Mouse (Mus musculus): ENCODE measurements around the gene Oxct2a. TPM values are rescaled to one million over a fixed set of nuclear protein-coding genes. Genes with fewer than 3 reads are reported as not detected.

Oxct2a gene
- not detected for polyA plus RNA-seq (2014; fragmentation: Illumina TruSeq; extraction: RNeasy Lipid Tissue Mini Kit (QIAGEN cat#74804); ENCODE audit: low read depth, low replicate concordance)

GRCm38 (mm10) chr4:123323534-123323933 lies at the start of gene Oxct2a:
Oxct2a (minus strand) TSS chr4:123323634.

GRCm38 (mm10) chr4:123342642-123343470 lies 19.4 kb upstream of the Oxct2a start, which contains the start of gene Bmp8a:
Bmp8a (minus strand) TSS chr4:123343252.

Other genes starting within 250 kb of the Oxct2a start
- not detected for gene Bmp8b, start 218.5 kb downstream of the Oxct2a start, polyA plus RNA-seq (2014; fragmentation: Illumina TruSeq; extraction: RNeasy Lipid Tissue Mini Kit (QIAGEN cat#74804); ENCODE audit: low read depth, low replicate concordance)
- not detected for gene Oxct2b, start 207.4 kb downstream of the Oxct2a start, polyA plus RNA-seq (2014; fragmentation: Illumina TruSeq; extraction: RNeasy Lipid Tissue Mini Kit (QIAGEN cat#74804); ENCODE audit: low read depth, low replicate concordance)
- 24.7 TPM for gene Ppie, start 183.7 kb downstream of the Oxct2a start, polyA plus RNA-seq (2014; fragmentation: Illumina TruSeq; extraction: RNeasy Lipid Tissue Mini Kit (QIAGEN cat#74804); ENCODE audit: low read depth, low replicate concordance)
- 2.1 TPM for gene Hpcal4, start 140.4 kb downstream of the Oxct2a start, polyA plus RNA-seq (2014; fragmentation: Illumina TruSeq; extraction: RNeasy Lipid Tissue Mini Kit (QIAGEN cat#74804); ENCODE audit: low read depth, low replicate concordance)
- gene Nt5c1a, start 122.1 kb downstream of the Oxct2a start, polyA plus RNA-seq (2014; fragmentation: Illumina TruSeq; extraction: RNeasy Lipid Tissue Mini Kit (QIAGEN cat#74804); ENCODE audit: low read depth, low replicate concordance), result 2.0 TPM
- gene Heyl, start 90.1 kb downstream of the Oxct2a start, polyA plus RNA-seq (2014; fragmentation: Illumina TruSeq; extraction: RNeasy Lipid Tissue Mini Kit (QIAGEN cat#74804); ENCODE audit: low read depth, low replicate concordance), result 2.4 TPM
- gene Pabpc4, start 61.3 kb downstream of the Oxct2a start, polyA plus RNA-seq (2014; fragmentation: Illumina TruSeq; extraction: RNeasy Lipid Tissue Mini Kit (QIAGEN cat#74804); ENCODE audit: low read depth, low replicate concordance), result 27.8 TPM
- not detected for gene Bmp8a, start 19.6 kb upstream of the Oxct2a start, polyA plus RNA-seq (2014; fragmentation: Illumina TruSeq; extraction: RNeasy Lipid Tissue Mini Kit (QIAGEN cat#74804); ENCODE audit: low read depth, low replicate concordance)

Data from adrenal gland, adult 10 weeks (tissue).